Mouse (Mus musculus) hindbrain, embryonic 15.5 days (tissue): ENCODE measurements around the gene Hmgcs2. TPM values are rescaled to one million over a fixed set of nuclear protein-coding genes. Genes with fewer than 3 reads are reported as not detected.

Experiments
- ATAC-seq: fragments of 200-750 bp; cut with Nextera tagmentation; 2 replicates; pipeline ENCODE4 v1.8.0; 2017; ENCODE audit warnings: low read depth, moderate number of reproducible peaks, moderate TSS enrichment; ENCODE audit not compliant: low FRiP score
- H3K27ac ChIP-seq: fragments of 300-500 bp; sonication (generic); replicated peaks from 2 replicates; pipeline ENCODE4 v1.5.1; 2015; ENCODE audit warnings: mild to moderate bottlenecking, inconsistent platforms
- H3K27me3 ChIP-seq: fragments of 300-500 bp; sonication (generic); 2 replicates; pipeline ENCODE4 v1.6.1; 2015; ENCODE audit warnings: control low read depth, inconsistent platforms
- H3K36me3 ChIP-seq: fragments of 300-500 bp; sonication (generic); 2 replicates; pipeline ENCODE4 v1.6.1; 2015; ENCODE audit warnings: control low read depth, inconsistent platforms
- H3K4me1 ChIP-seq: fragments of 300-500 bp; sonication (generic); replicated peaks from 2 replicates; pipeline ENCODE4 v1.6.1; 2015; ENCODE audit warnings: control low read depth, inconsistent platforms
- H3K4me2 ChIP-seq: fragments of 300-500 bp; sonication (generic); 2 replicates; pipeline ENCODE4 v1.6.1; 2015; ENCODE audit warnings: moderate library complexity, mild to moderate bottlenecking, inconsistent platforms
- H3K4me3 ChIP-seq: fragments of 300-500 bp; sonication (generic); 2 replicates; pipeline ENCODE4 v1.5.1; 2015; ENCODE audit warnings: mild to moderate bottlenecking, inconsistent platforms
- H3K9ac ChIP-seq: fragments of 300-500 bp; sonication (generic); 2 replicates; pipeline ENCODE4 v1.6.1; 2015; ENCODE audit warnings: inconsistent platforms
- H3K9me3 ChIP-seq: fragments of 300-500 bp; sonication (generic); 2 replicates; pipeline ENCODE4 v1.6.1; 2016; ENCODE audit warnings: control low read depth, inconsistent platforms
- WGBS: fragments of 180-500 bp; shearing (Covaris S2); methylation state at CpG from one replicate; pipeline ENCODE4 v1.1.7; 2015; 5-methylcytosine and 5-hydroxymethylcytosine counted together
- polyA plus RNA-seq: library from polyadenylated mRNA; unstranded; fragments of >200 nt; fragmentation: Nextera tagmentation; extraction: Ambion mirVana; gene quantifications from 2 replicates; pipeline ENCODE4 v1.2.1, GENCODE M21; 2015

The Hmgcs2 gene
- 21.1 and 22.7 TPM in 2 replicates for polyA plus RNA-seq

GRCm38 (mm10) chr3:98280204-98280932 is at the start of gene Hmgcs2:
TSS of gene Hmgcs2 (plus strand) at chr3:98280435.
- H3K4me1 ChIP-seq, result no peaks in the 10 kb centered on the region
- 66% methylated on average over 14 of the region's 14 CpGs for WGBS
- H3K4me2 ChIP-seq, result peak within 1 kb of the TSS; percentile 30
- H3K4me3 ChIP-seq, result peak within 1 kb of the TSS; percentile 16
- H3K9me3 ChIP-seq, result no peaks in the 10 kb centered on the region
- peak within 1 kb of the TSS; percentile 49; the same call in 1 of the 2 replicates for H3K27ac ChIP-seq
- no peaks in the 10 kb centered on the region for H3K36me3 ChIP-seq
- peak; percentile 61 for ATAC-seq
- no peaks in the 10 kb centered on the region for H3K27me3 ChIP-seq
- H3K9ac ChIP-seq, result no peak within 1 kb of the TSS

GRCm38 (mm10) chr3:98233504-98233903 is 46.7 kb upstream of the Hmgcs2 start:
- H3K36me3 ChIP-seq, result no peaks in the 10 kb centered on the region
- H3K4me3 ChIP-seq, result no peak overlapping the region
- H3K4me2 ChIP-seq, result no peak overlapping the region
- no peaks in the 10 kb centered on the region for H3K4me1 ChIP-seq
- no peaks in the 10 kb centered on the region for H3K9me3 ChIP-seq
- H3K9ac ChIP-seq, result no peak overlapping the region
- ATAC-seq, result no peak
- no peaks in the 10 kb centered on the region for H3K27me3 ChIP-seq
- no peak overlapping the region for H3K27ac ChIP-seq

DNA sequence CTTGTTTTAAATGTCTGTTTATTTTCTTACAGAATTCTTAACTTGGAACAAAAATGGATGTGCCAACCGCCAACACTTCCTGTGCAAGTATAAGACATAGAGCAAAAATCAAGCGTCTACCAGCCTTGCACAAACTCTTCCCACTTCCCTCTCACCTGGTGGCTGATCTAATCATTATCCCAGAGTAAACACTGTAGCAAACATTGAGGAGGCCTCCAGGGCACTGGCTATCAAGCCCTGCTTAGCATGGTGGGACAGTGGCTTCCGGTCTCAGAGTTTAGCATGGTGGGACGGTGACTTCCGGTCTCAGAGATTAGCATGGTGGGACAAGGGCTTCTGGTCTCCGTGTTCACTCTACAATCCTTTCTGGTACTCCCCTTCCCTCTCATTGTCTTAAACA is 44.0 kb upstream of the Hmgcs2 start:
- WGBS, result 91% methylated on average over 6 of the region's 6 CpGs
- no peak overlapping the region for H3K4me2 ChIP-seq
- no peak overlapping the region for H3K4me3 ChIP-seq
- no peaks in the 10 kb centered on the region for H3K27me3 ChIP-seq
- H3K36me3 ChIP-seq, result no peaks in the 10 kb centered on the region
- H3K27ac ChIP-seq, result no peak overlapping the region
- H3K4me1 ChIP-seq, result no peaks in the 10 kb centered on the region
- ATAC-seq, result no peak
- H3K9ac ChIP-seq, result no peak overlapping the region
- no peaks in the 10 kb centered on the region for H3K9me3 ChIP-seq

GRCm38 (mm10) chr3:98237240-98237639 is 43.0 kb upstream of the Hmgcs2 start:
- Histone ChIP-seq H3K4me2 (no peak overlapping the region), H3K9me3 (no peaks in the 10 kb centered on the region), H3K9ac (no peak overlapping the region), H3K36me3 (no peaks in the 10 kb centered on the region), H3K27me3 (no peaks in the 10 kb centered on the region), H3K27ac (no peak overlapping the region), H3K4me1 (no peaks in the 10 kb centered on the region), H3K4me3 (no peak overlapping the region)
- WGBS, result 71% methylated on average over 5 of the region's 5 CpGs
- ATAC-seq, result no peak

GRCm38 (mm10) chr3:98238150-98238549 is 42.1 kb upstream of the Hmgcs2 start:
- Histone ChIP-seq H3K27ac (no peak overlapping the region), H3K9me3 (no peaks in the 10 kb centered on the region), H3K4me3 (no peak overlapping the region), H3K9ac (no peak overlapping the region), H3K36me3 (no peaks in the 10 kb centered on the region), H3K4me2 (no peak overlapping the region), H3K4me1 (no peaks in the 10 kb centered on the region), H3K27me3 (no peaks in the 10 kb centered on the region)
- 40% methylated on average over 3 of the region's 3 CpGs for WGBS
- no peak for ATAC-seq

DNA sequence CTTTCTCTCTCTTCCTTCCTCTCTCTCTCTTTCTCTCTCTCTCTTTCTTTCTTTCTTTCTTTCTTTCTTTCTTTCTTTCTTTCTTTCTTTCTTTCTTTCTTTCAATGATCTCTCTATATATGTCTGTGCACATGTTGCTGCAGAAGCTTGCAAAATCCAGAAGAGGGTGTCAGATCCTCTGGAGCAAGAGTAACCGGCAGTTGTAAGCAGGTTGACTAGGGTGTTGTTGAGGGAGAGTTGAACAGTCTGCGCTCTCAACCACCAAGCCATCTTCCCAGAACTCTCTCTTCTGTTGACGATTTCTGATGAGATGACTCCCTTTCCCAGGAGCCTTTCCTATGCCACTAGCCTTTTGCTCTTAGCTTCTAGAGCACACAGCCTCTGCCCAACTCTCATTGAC is 38.2 kb upstream of the Hmgcs2 start:
- no peaks in the 10 kb centered on the region for H3K9me3 ChIP-seq
- no peaks in the 10 kb centered on the region for H3K36me3 ChIP-seq
- H3K4me2 ChIP-seq, result no peak overlapping the region
- WGBS, result 88% methylated on average over 3 of the region's 3 CpGs
- ATAC-seq, result no peak
- H3K4me1 ChIP-seq, result 0 out of 2 replicates have a peak, but pooled peaks cover 8% of the 10 kb centered on the region
- H3K27me3 ChIP-seq, result no peaks in the 10 kb centered on the region
- H3K27ac ChIP-seq, result no peak overlapping the region
- H3K4me3 ChIP-seq, result no peak overlapping the region
- no peak overlapping the region for H3K9ac ChIP-seq

- no peak for ATAC-seq
- Histone ChIP-seq H3K4me2 (no peak overlapping the region), H3K9ac (no peak overlapping the region), H3K4me3 (no peak overlapping the region), H3K4me1 (0 out of 2 replicates have a peak, but pooled peaks cover 8% of the 10 kb centered on the region), H3K9me3 (no peaks in the 10 kb centered on the region), H3K27ac (no peak overlapping the region), H3K27me3 (no peaks in the 10 kb centered on the region), H3K36me3 (no peaks in the 10 kb centered on the region)
- WGBS, result 70% methylated on average over 8 of the region's 8 CpGs
These were observed 37.7 kb upstream of the Hmgcs2 start for GRCm38 (mm10) chr3:98242458-98243037.

DNA sequence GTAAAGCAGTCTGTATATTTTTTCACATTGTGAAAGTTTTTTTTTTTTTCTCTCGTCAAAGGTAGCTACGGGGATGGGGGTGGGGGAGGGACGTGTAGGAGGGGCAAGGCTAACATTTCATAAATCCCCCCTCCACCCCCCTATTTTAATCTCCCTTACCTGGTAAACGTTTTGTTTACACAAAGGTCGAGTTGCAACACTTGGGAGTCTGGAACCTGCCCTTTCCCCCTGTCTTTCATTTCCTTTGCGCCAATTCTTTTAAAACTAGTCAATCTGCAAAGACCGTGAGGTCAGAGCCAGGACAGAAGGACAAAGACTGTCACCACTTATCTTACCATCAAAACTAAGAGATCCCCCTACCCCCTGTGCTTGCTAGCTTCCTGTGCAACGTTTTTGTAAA is 34.3 kb upstream of the Hmgcs2 start:
- Histone ChIP-seq H3K4me1 (0 out of 2 replicates have a peak, but pooled peaks cover 8% of the 10 kb centered on the region), H3K27ac (no peak overlapping the region), H3K36me3 (no peaks in the 10 kb centered on the region), H3K9ac (no peak overlapping the region), H3K4me2 (no peak overlapping the region), H3K27me3 (no peaks in the 10 kb centered on the region), H3K4me3 (no peak overlapping the region), H3K9me3 (no peaks in the 10 kb centered on the region)
- ATAC-seq, result no peak
- WGBS, result 8% methylated on average over 8 of the region's 8 CpGs

DNA sequence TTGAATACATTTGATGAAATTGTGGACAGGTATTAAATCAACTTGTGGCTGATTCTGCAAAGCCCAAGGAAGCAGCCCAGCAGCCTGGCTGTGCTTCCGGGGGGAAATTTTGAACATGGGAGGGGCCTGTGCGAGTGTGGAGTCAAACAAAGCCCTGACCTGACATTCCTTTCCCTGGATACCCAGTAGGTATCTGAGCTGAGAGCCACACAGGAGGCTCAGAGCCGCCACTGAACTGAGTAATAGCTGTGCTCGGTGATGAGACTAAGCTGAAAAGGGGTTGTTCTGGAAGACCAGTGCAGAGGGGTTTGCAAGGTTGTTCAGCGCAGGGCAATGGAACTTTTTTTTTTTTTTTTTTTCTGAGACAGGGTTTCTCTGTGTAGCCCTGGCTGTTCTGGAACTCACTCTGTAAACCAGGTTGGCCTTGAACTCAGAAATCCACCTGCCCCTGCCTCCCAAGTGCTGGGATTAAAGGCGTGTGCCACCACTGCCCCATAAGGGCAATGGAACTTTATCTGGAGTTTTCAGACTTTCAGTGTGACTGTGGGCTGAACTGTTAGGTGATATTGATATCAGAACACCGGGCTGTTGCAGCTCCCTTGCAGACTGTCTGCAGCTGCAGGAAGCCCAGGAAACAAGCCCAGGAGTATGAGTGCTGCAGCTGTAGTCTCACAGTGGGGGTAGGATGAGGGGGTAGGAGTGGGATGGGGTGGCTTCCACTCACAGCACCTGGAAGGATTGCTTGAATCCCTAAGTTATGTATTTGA is 33.1 kb upstream of the Hmgcs2 start:
- Histone ChIP-seq H3K27ac (no peak overlapping the region), H3K4me1 (0 out of 2 replicates have a peak, but pooled peaks cover 8% of the 10 kb centered on the region)

GRCm38 (mm10) chr3:98249378-98249777 is 30.9 kb upstream of the Hmgcs2 start:
- Histone ChIP-seq H3K4me2 (no peak overlapping the region), H3K4me1 (0 out of 2 replicates have a peak, but pooled peaks cover 8% of the 10 kb centered on the region), H3K36me3 (no peaks in the 10 kb centered on the region), H3K9ac (no peak overlapping the region), H3K27ac (no peak overlapping the region), H3K27me3 (no peaks in the 10 kb centered on the region), H3K9me3 (no peaks in the 10 kb centered on the region), H3K4me3 (no peak overlapping the region)
- no peak for ATAC-seq
- 87% methylated on average over 2 of the region's 2 CpGs for WGBS

More for the DNA sequence above, 33.1 kb upstream of the Hmgcs2 start:
- H3K36me3 ChIP-seq, result no peaks in the 10 kb centered on the region
- WGBS, result 40% methylated on average over 7 of the region's 7 CpGs
- no peak overlapping the region for H3K4me2 ChIP-seq
- no peak overlapping the region for H3K9ac ChIP-seq
- ATAC-seq, result peak; percentile 38; the same call in 1 of the 2 replicates
- no peaks in the 10 kb centered on the region for H3K27me3 ChIP-seq
- no peak overlapping the region for H3K4me3 ChIP-seq
- H3K9me3 ChIP-seq, result no peaks in the 10 kb centered on the region

GRCm38 (mm10) chr3:98249833-98250448 is 30.3 kb upstream of the Hmgcs2 start:
- ATAC-seq, result no peak
- no peak overlapping the region for H3K4me2 ChIP-seq
- H3K9me3 ChIP-seq, result no peaks in the 10 kb centered on the region
- H3K9ac ChIP-seq, result no peak overlapping the region
- no peaks in the 10 kb centered on the region for H3K36me3 ChIP-seq
- H3K27me3 ChIP-seq, result no peaks in the 10 kb centered on the region
- 82% methylated on average over 11 of the region's 11 CpGs for WGBS
- H3K4me3 ChIP-seq, result no peak overlapping the region
- 0 out of 2 replicates have a peak, but pooled peaks cover 8% of the 10 kb centered on the region for H3K4me1 ChIP-seq
- no peak overlapping the region for H3K27ac ChIP-seq

GRCm38 (mm10) chr3:98254059-98254458 is 26.2 kb upstream of the Hmgcs2 start:
- Histone ChIP-seq H3K9me3 (no peaks in the 10 kb centered on the region), H3K9ac (no peak overlapping the region), H3K4me1 (no peaks in the 10 kb centered on the region), H3K36me3 (no peaks in the 10 kb centered on the region), H3K4me2 (no peak overlapping the region), H3K27ac (no peak overlapping the region), H3K4me3 (no peak overlapping the region), H3K27me3 (no peaks in the 10 kb centered on the region)
- ATAC-seq, result no peak
- WGBS, result 78% methylated on average over 3 of the region's 3 CpGs
